In genomic region chr19:33357019-33357418, GRCm38 (mm10) we compare ENCODE assay signal across 25 mouse cellular contexts.
"Had no signal": no experiment of that assay in that cellular context is flagged by ENCODE, and none has a peak within 500 bp of the region (broad histone marks: within the 10 kb centered on the region; RNA-seq: fewer than 3 reads in every experiment).

No protein-coding gene starts in this region.

- ATAC-seq: hindbrain, embryonic 16.5 days; inflammation-experienced regulatory T-cells, adult 6 months; intestine, embryonic 15.5 days; intestine, postnatal 0 days had no signal

- H3K36me3 ChIP-seq: heart, embryonic 10.5 days; heart, embryonic 12.5 days; hindbrain, embryonic 10.5 days; hindbrain, embryonic 12.5 days; intestine, embryonic 15.5 days; limb, embryonic 10.5 days; limb, embryonic 12.5 days; liver, embryonic 13.5 days had no signal

- H3K9me3 ChIP-seq: heart, embryonic 10.5 days; heart, embryonic 12.5 days; hindbrain, embryonic 10.5 days; hindbrain, embryonic 12.5 days; intestine, embryonic 15.5 days; limb, embryonic 10.5 days; limb, embryonic 12.5 days; liver, embryonic 13.5 days had no signal

- H3K27me3 ChIP-seq: heart, embryonic 12.5 days; hindbrain, embryonic 12.5 days; intestine, embryonic 15.5 days; limb, embryonic 12.5 days; liver, embryonic 13.5 days had no signal

- H3K27ac ChIP-seq: heart, adult 2 months; heart, embryonic 10.5 days; hindbrain, embryonic 10.5 days; hindbrain, embryonic 12.5 days; hindbrain, embryonic 14.5 days; intestine, embryonic 15.5 days; layer of hippocampus, adult 2 months; left cerebral cortex, adult 2 months; limb, embryonic 10.5 days; limb, embryonic 12.5 days; liver, embryonic 13.5 days had no signal

- DNase-seq: gastrocnemius, postnatal 14 days; gastrocnemius, postnatal 36 days; heart, adult 2 months; heart, postnatal 10 days; heart, postnatal 4 days; kidney, adult 18-20 months; kidney, adult 8-10 months; kidney, postnatal 10 days; kidney, postnatal 25 days; kidney, postnatal 4 days; liver; liver, embryonic 13.5 days had no signal

- H3K4me1 ChIP-seq: heart, embryonic 10.5 days; hindbrain, embryonic 12.5 days; intestine, embryonic 15.5 days; limb, embryonic 10.5 days; limb, embryonic 12.5 days; liver, embryonic 13.5 days had no signal

- H3K4me3 ChIP-seq: heart, adult 2 months; heart, embryonic 10.5 days; heart, embryonic 12.5 days; hindbrain, embryonic 10.5 days; hindbrain, embryonic 12.5 days; intestine, embryonic 15.5 days; layer of hippocampus, adult 2 months; left cerebral cortex, adult 2 months; limb, embryonic 10.5 days; limb, embryonic 12.5 days; liver, embryonic 13.5 days had no signal
